Mouse (Mus musculus): ENCODE measurements around the gene Ccdc18.
"Not testable (repeated sequence)": the region's sequence is repeated elsewhere in the genome, so short reads cannot be mapped to it uniquely, and the experiment has no call there.

Gene Ccdc18

GRCm38 (mm10) chr5:108255259-108255658 is 122.6 kb downstream of the Ccdc18 start:
- DNase-seq (ENCODE audit: low spot score in 2 of 2), result no peak

GRCm38 (mm10) chr5:108262722-108263121 is 130.0 kb downstream of the Ccdc18 start:
- no peak for DNase-seq (ENCODE audit: low spot score in 2 of 2)

GRCm38 (mm10) chr5:108263785-108264184 is 131.1 kb downstream of the Ccdc18 start:
- DNase-seq (ENCODE audit: low spot score in 2 of 2), result not testable (repeated sequence)

GRCm38 (mm10) chr5:108266990-108267389 is 134.3 kb downstream of the Ccdc18 start:
- no peak for DNase-seq (ENCODE audit: low spot score in 2 of 2)

GRCm38 (mm10) chr5:108268127-108269062 is 135.7 kb downstream of the Ccdc18 start, which contains the start of gene Dr1:
Gene Dr1 (plus strand): TSS chr5:108268897.
- DNase-seq (ENCODE audit: low spot score in 2 of 2), result peak; percentile 68 to 79

- peak in 1 of 2 experiments; percentile 9 for DNase-seq (ENCODE audit: low spot score in 2 of 2)
These were observed 136.6 kb downstream of the Ccdc18 start for GRCm38 (mm10) chr5:108269063-108269810.

- no peak for DNase-seq (ENCODE audit: low spot score in 2 of 2)
These were observed 137.1 kb downstream of the Ccdc18 start for GRCm38 (mm10) chr5:108269811-108270151.

GRCm38 (mm10) chr5:108270415-108270814 is 137.7 kb downstream of the Ccdc18 start:
- no peak for DNase-seq (ENCODE audit: low spot score in 2 of 2)

GRCm38 (mm10) chr5:108271345-108271744 is 138.7 kb downstream of the Ccdc18 start:
- DNase-seq (ENCODE audit: low spot score in 2 of 2), result not testable (repeated sequence)

Measured in natural killer cell, adult 2 months (primary cell).